Mouse (Mus musculus) granulocyte monocyte progenitor cell, adult 5-6 weeks (primary cell): ENCODE results near the gene Foxc1. TPM values are rescaled to one million over a fixed set of nuclear protein-coding genes. Genes with fewer than 3 reads are reported as not detected.

Experiments
- ATAC-seq: replicated peaks from 2 replicates; pipeline ENCODE4 v1.8.0; 2016; ENCODE audit warnings: mild to moderate bottlenecking, moderate TSS enrichment, inconsistent platforms; ENCODE audit not compliant: poor library complexity, severe bottlenecking
- total RNA-seq, 2 experiments: library from RNA; stranded (forward) in 1 of 2; stranded (reverse) in 1 of 2; fragments of 200-712, 200-1000 nt in 1 of 2; fragments of >200 nt in 1 of 2; fragmentation: Nextera tagmentation in 1 of 2; gene quantifications; 2 replicates each; pipeline ENCODE4 v1.2.3; 2014 to 2017

Gene Foxc1
- total RNA-seq, 2 experiments from 2014 or later = not detected

GRCm38 (mm10) chr13:31827820-31828332, 21.4 kb downstream of the Foxc1 start:
- no peak for ATAC-seq

DNA sequence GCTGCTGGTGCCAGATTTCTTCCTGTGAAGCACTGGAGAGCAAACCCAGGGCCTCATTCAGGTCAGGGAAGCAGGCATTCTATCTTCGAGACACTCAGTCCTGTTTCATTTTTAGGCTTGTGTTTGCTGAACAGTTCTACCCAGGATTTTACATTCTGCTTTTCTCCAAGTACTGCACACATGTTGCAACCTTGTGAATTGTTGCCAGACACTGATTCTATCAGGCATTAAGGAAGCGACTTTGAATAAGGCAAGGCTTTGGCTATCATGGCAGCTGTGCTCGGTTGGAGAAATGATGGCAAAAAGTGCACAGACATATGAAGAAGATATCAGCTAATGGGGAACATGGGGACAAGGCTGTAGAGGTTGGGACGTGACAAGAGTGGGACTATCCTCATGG, 22.0 kb downstream of the Foxc1 start:
- ATAC-seq = no peak

DNA sequence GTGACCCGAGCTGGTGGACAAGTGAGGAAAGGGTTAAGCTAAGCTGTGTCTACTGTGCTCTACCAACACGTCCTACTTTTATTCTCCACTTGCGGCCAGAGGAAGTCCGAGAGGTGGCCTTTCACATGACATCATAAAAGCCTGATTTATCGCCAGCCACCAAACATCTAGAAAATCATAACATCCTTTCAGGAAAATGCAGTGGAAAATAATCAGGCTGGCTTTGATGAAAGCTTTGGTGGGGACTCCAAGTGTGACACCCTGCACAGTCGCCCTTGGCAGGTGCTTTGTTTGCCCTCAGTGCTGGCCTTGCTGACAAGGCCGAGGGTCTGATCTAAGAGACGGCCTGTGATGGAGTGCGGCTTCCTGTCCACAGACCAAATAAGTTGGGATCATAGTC, 23.9 kb downstream of the Foxc1 start:
- no peak for ATAC-seq

DNA sequence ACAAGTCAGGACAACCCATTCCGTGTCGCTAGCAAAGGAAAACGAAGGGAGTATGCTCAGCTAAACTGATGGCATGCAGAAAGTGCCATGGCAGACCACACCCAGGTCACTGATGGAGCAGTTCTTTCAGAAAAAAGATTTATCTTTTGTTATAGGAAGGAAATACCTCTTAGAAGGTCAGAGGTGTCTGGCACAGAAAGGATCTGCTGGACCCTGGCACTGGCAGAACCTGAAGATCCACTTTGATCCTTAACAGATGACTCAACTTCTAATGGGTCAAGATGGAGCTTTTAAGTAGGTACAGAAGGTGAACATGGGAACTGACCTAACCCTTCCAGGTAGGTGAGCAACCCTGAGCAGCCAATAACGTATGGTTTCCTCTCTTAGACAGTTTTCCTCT, 29.4 kb downstream of the Foxc1 start:
- no peak for ATAC-seq

- ATAC-seq = no peak
These were observed 43.0 kb downstream of the Foxc1 start for GRCm38 (mm10) chr13:31849258-31849971.

- ATAC-seq = no peak
These were observed 47.1 kb downstream of the Foxc1 start for GRCm38 (mm10) chr13:31853564-31853963.

GRCm38 (mm10) chr13:31854000-31854399, 47.6 kb downstream of the Foxc1 start:
- ATAC-seq = no peak

GRCm38 (mm10) chr13:31860200-31860599, 53.8 kb downstream of the Foxc1 start:
- ATAC-seq = no peak

Other genes with a start within 250 kb of the Foxc1 start
- gene A530084C06Rik, start 247.3 kb upstream of the Foxc1 start, total RNA-seq (2014; fragmentation: Nextera tagmentation) = not detected in 2 replicates
- 0.39 TPM in 1 of 2 replicates, not detected in the other for gene A530084C06Rik, start 247.3 kb upstream of the Foxc1 start, total RNA-seq (2017)
- not detected in 2 replicates for gene Foxf2, start 180.8 kb upstream of the Foxc1 start, total RNA-seq (2014; fragmentation: Nextera tagmentation)
- not detected in 2 replicates for gene Foxf2, start 180.8 kb upstream of the Foxc1 start, total RNA-seq (2017)